Mouse (Mus musculus): Measurements from ENCODE around the gene Lrmda. TPM values are rescaled to one million over a fixed set of nuclear protein-coding genes. Genes with fewer than 3 reads are reported as not detected.

Gene Lrmda
- polyA plus RNA-seq, 1 experiment from 2014 or later: 0.55 TPM

GRCm38 (mm10) chr14:22036802-22037497, 17.4 kb downstream of the Lrmda start:
- DNase-seq (ENCODE audit: low spot score): no peak
- Histone ChIP-seq H3K4me3 (no peak overlapping the region), H3K4me1 (replicated peaks) (peaks cover 40% of the 10 kb centered on the region), H3K36me3 (no peaks in the 10 kb centered on the region), H3K9me3 (no peaks in the 10 kb centered on the region), H3K27ac (0 out of 2 replicates have a peak overlapping the region, but pooled peaks have one; percentile 10), H3K27me3 (ENCODE audit: insufficient read depth, poor library complexity, severe bottlenecking) (peaks cover 27% of the 10 kb centered on the region)
- 47% methylated on average over 12 of the region's 12 CpGs for WGBS

- peaks cover 30% of the 10 kb centered on the region for H3K27me3 ChIP-seq (ENCODE audit: insufficient read depth, poor library complexity, severe bottlenecking)
- no peak overlapping the region for H3K4me3 ChIP-seq
- DNase-seq (ENCODE audit: low spot score): no peak
- H3K36me3 ChIP-seq: no peaks in the 10 kb centered on the region
- no peaks in the 10 kb centered on the region for H3K9me3 ChIP-seq
- peaks cover 40% of the 10 kb centered on the region for H3K4me1 ChIP-seq (replicated peaks)
- no peak overlapping the region for H3K27ac ChIP-seq
- WGBS: 69% methylated on average over 16 of the region's 16 CpGs
Measured at GRCm38 (mm10) chr14:22037498-22038131, 18.1 kb downstream of the Lrmda start.

- Histone ChIP-seq H3K4me1 (replicated peaks) (peaks cover 22% of the 10 kb centered on the region), H3K36me3 (no peaks in the 10 kb centered on the region), H3K27ac (no peak overlapping the region), H3K27me3 (ENCODE audit: insufficient read depth, poor library complexity, severe bottlenecking) (peaks cover 34% of the 10 kb centered on the region), H3K9me3 (no peaks in the 10 kb centered on the region), H3K4me3 (no peak overlapping the region)
- no peak for DNase-seq (ENCODE audit: low spot score)
- 93% methylated on average over 6 of the region's 6 CpGs for WGBS
Measured at GRCm38 (mm10) chr14:22042146-22042545, 22.6 kb downstream of the Lrmda start.

GRCm38 (mm10) chr14:22043420-22043819, 23.9 kb downstream of the Lrmda start:
- H3K4me3 ChIP-seq: no peak overlapping the region
- 81% methylated on average over 5 of the region's 5 CpGs for WGBS
- no peaks in the 10 kb centered on the region for H3K36me3 ChIP-seq
- H3K4me1 ChIP-seq (replicated peaks): peaks cover 10% of the 10 kb centered on the region
- H3K9me3 ChIP-seq: no peaks in the 10 kb centered on the region
- DNase-seq (ENCODE audit: low spot score): no peak
- peaks cover 29% of the 10 kb centered on the region for H3K27me3 ChIP-seq (ENCODE audit: insufficient read depth, poor library complexity, severe bottlenecking)
- no peak overlapping the region for H3K27ac ChIP-seq

GRCm38 (mm10) chr14:22046262-22046856, 26.8 kb downstream of the Lrmda start:
- DNase-seq (ENCODE audit: low spot score): no peak
- no peaks in the 10 kb centered on the region for H3K9me3 ChIP-seq
- H3K27me3 ChIP-seq (ENCODE audit: insufficient read depth, poor library complexity, severe bottlenecking): peaks cover 12% of the 10 kb centered on the region
- no peak overlapping the region for H3K4me3 ChIP-seq
- H3K36me3 ChIP-seq: no peaks in the 10 kb centered on the region
- no peak overlapping the region for H3K27ac ChIP-seq
- H3K4me1 ChIP-seq (replicated peaks): no peaks in the 10 kb centered on the region
- 85% methylated on average over 10 of the region's 10 CpGs for WGBS

GRCm38 (mm10) chr14:22048068-22048899, 28.8 kb downstream of the Lrmda start:
- peaks cover 4% of the 10 kb centered on the region; the same call in 1 of the 2 replicates for H3K27me3 ChIP-seq (ENCODE audit: insufficient read depth, poor library complexity, severe bottlenecking)
- H3K9me3 ChIP-seq: no peaks in the 10 kb centered on the region
- DNase-seq (ENCODE audit: low spot score): no peak
- no peaks in the 10 kb centered on the region for H3K36me3 ChIP-seq
- no peaks in the 10 kb centered on the region for H3K4me1 ChIP-seq (replicated peaks)
- WGBS: 84% methylated on average over 18 of the region's 18 CpGs
- H3K4me3 ChIP-seq: no peak overlapping the region
- no peak overlapping the region for H3K27ac ChIP-seq

GRCm38 (mm10) chr14:22048900-22049199, 29.3 kb downstream of the Lrmda start:
- no peaks in the 10 kb centered on the region for H3K4me1 ChIP-seq (replicated peaks)
- DNase-seq (ENCODE audit: low spot score): no peak
- no peaks in the 10 kb centered on the region for H3K9me3 ChIP-seq
- H3K4me3 ChIP-seq: no peak overlapping the region
- 73% methylated on average over 6 of the region's 6 CpGs for WGBS
- H3K27me3 ChIP-seq (ENCODE audit: insufficient read depth, poor library complexity, severe bottlenecking): peaks cover 7% of the 10 kb centered on the region; the same call in 1 of the 2 replicates
- no peaks in the 10 kb centered on the region for H3K36me3 ChIP-seq
- no peak overlapping the region for H3K27ac ChIP-seq

GRCm38 (mm10) chr14:22049282-22049681, 29.8 kb downstream of the Lrmda start:
- no peaks in the 10 kb centered on the region for H3K4me1 ChIP-seq (replicated peaks)
- no peak for DNase-seq (ENCODE audit: low spot score)
- no peaks in the 10 kb centered on the region for H3K9me3 ChIP-seq
- H3K27ac ChIP-seq: no peak overlapping the region
- H3K36me3 ChIP-seq: no peaks in the 10 kb centered on the region
- 80% methylated on average over 1 of the region's 1 CpGs for WGBS
- H3K4me3 ChIP-seq: no peak overlapping the region
- H3K27me3 ChIP-seq (ENCODE audit: insufficient read depth, poor library complexity, severe bottlenecking): peaks cover 11% of the 10 kb centered on the region; the same call in 1 of the 2 replicates

- no peaks in the 10 kb centered on the region for H3K36me3 ChIP-seq
- no peak for DNase-seq (ENCODE audit: low spot score)
- 85% methylated on average over 14 of the region's 14 CpGs for WGBS
Measured at GRCm38 (mm10) chr14:22051941-22052664, 32.6 kb downstream of the Lrmda start.

GRCm38 (mm10) chr14:22055630-22056029, 36.1 kb downstream of the Lrmda start:
- Histone ChIP-seq H3K4me3 (no peak overlapping the region), H3K9me3 (no peaks in the 10 kb centered on the region)
- WGBS: 72% methylated on average over 8 of the region's 8 CpGs

More at GRCm38 (mm10) chr14:22051941-22052664, 32.6 kb downstream of the Lrmda start:
- Histone ChIP-seq H3K27me3 (ENCODE audit: insufficient read depth, poor library complexity, severe bottlenecking) (peaks cover 15% of the 10 kb centered on the region; the same call in 1 of the 2 replicates), H3K9me3 (no peaks in the 10 kb centered on the region), H3K4me1 (replicated peaks) (peaks cover 14% of the 10 kb centered on the region; the same call in 1 of the 2 replicates), H3K4me3 (no peak overlapping the region), H3K27ac (no peak overlapping the region)

GRCm38 (mm10) chr14:22056246-22056645, 36.7 kb downstream of the Lrmda start:
- no peaks in the 10 kb centered on the region for H3K9me3 ChIP-seq
- WGBS: 92% methylated on average over 4 of the region's 4 CpGs
- H3K27me3 ChIP-seq (ENCODE audit: insufficient read depth, poor library complexity, severe bottlenecking): peaks cover 15% of the 10 kb centered on the region; the same call in 1 of the 2 replicates

More at GRCm38 (mm10) chr14:22055630-22056029, 36.1 kb downstream of the Lrmda start:
- H3K36me3 ChIP-seq: no peaks in the 10 kb centered on the region
- H3K4me1 ChIP-seq (replicated peaks): peaks cover 14% of the 10 kb centered on the region
- H3K27me3 ChIP-seq (ENCODE audit: insufficient read depth, poor library complexity, severe bottlenecking): peaks cover 15% of the 10 kb centered on the region; the same call in 1 of the 2 replicates
- peak overlapping the region; percentile 50; the same call in 1 of the 2 replicates for H3K27ac ChIP-seq
- no peak for DNase-seq (ENCODE audit: low spot score)

GRCm38 (mm10) chr14:22058729-22059128, 39.2 kb downstream of the Lrmda start:
- WGBS: 58% methylated on average over 1 of the region's 1 CpGs
- Histone ChIP-seq H3K9me3 (no peaks in the 10 kb centered on the region), H3K4me3 (no peak overlapping the region), H3K36me3 (no peaks in the 10 kb centered on the region), H3K27me3 (ENCODE audit: insufficient read depth, poor library complexity, severe bottlenecking) (peaks cover 13% of the 10 kb centered on the region; the same call in 1 of the 2 replicates), H3K27ac (no peak overlapping the region), H3K4me1 (replicated peaks) (peaks cover 14% of the 10 kb centered on the region)
- DNase-seq (ENCODE audit: low spot score): no peak

More at GRCm38 (mm10) chr14:22056246-22056645, 36.7 kb downstream of the Lrmda start:
- no peak for DNase-seq (ENCODE audit: low spot score)
- no peaks in the 10 kb centered on the region for H3K36me3 ChIP-seq
- H3K4me1 ChIP-seq (replicated peaks): peaks cover 14% of the 10 kb centered on the region
- no peak overlapping the region for H3K4me3 ChIP-seq
- no peak overlapping the region for H3K27ac ChIP-seq

Measured in hindbrain, embryonic 10.5 days (tissue).